Mouse (Mus musculus): ENCODE data around the gene Zc2hc1c. TPM values are rescaled to one million over a fixed set of nuclear protein-coding genes. Genes with fewer than 3 reads are reported as not detected.

Gene Zc2hc1c
- total and polyA plus RNA-seq, 2 experiments from 2014 or later: 1.7 to 1.8 TPM

DNA sequence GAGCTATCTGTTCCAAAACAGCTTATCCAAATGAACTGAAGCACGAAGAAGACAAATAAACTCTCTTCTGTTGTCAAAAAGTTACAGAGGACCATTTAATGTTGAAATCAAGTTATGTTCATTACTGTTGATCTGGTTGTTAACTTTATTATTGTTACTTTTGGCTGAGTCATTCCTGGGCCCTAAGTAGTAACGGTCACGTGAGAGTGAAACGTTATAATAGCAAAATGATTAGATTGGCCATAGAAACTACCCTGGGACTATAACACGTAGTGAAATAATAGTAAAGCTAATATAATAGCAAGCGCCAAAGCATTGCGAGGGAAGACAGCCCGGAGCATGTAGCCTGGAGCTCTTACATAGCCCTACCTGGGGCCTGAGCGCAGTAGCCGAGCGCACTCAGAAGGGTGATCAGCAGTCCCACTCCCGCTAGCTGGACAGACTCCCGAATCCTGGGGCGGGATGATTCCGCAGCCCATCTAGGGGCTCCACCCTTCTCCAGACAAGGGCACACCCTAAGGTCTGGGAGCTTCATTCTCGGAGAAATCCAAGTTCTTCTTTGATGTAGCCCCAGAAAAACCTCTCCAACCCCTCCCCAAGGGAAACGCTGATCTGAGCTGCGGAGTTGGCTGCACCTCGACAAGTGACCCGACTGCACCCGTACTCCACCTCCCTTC lies 444 bp upstream of the Zc2hc1c start, which contains the start of gene Acyp1:
Acyp1 (minus strand) TSS at position 630 of the 677 bp plus-strand sequence.
- Histone ChIP-seq H3K27ac (ENCODE audit: low read depth, low read length) (no peak within 1 kb of the TSS), H3K4me3 (ENCODE audit: low read depth, low read length) (peak within 1 kb of the TSS; percentile 50), H3K4me2 (ENCODE audit: low read depth, low read length, poor library complexity, severe bottlenecking) (peak within 1 kb of the TSS; percentile 90), H3K36me3 (ENCODE audit: insufficient read depth, low read length) (no peaks in the 10 kb centered on the region), H3K4me1 (ENCODE audit: insufficient read depth, low read length) (peaks cover 3% of the 10 kb centered on the region; the same call in 1 of the 2 replicates), H3K9ac (replicated peaks; ENCODE audit: low read length, poor library complexity, severe bottlenecking) (peak within 1 kb of the TSS; percentile 60), H3K9me3 (ENCODE audit: low read length) (no peaks in the 10 kb centered on the region), H3K27me3 (ENCODE audit: insufficient read depth, low read length) (no peaks in the 10 kb centered on the region)
- no peak for TF ChIP-seq CTCF (IDR thresholded peaks at IDR 0.05)
- 6% methylated on average over 21 of the region's 21 CpGs for WGBS
- peak; percentile 12 for DNase-seq (ENCODE audit: low spot score)
- peak; percentile 17; the same call in 1 of the 2 replicates for ATAC-seq (ENCODE audit: low FRiP score)

- Histone ChIP-seq H3K27me3 (ENCODE audit: insufficient read depth, low read length) (no peaks in the 10 kb centered on the region), H3K4me2 (ENCODE audit: low read depth, low read length, poor library complexity, severe bottlenecking) (peak overlapping the region; percentile 90), H3K27ac (ENCODE audit: low read depth, low read length) (no peak overlapping the region), H3K4me3 (ENCODE audit: low read depth, low read length) (peak overlapping the region; percentile 50), H3K4me1 (ENCODE audit: insufficient read depth, low read length) (peaks cover 3% of the 10 kb centered on the region; the same call in 1 of the 2 replicates), H3K36me3 (ENCODE audit: insufficient read depth, low read length) (no peaks in the 10 kb centered on the region), H3K9ac (replicated peaks; ENCODE audit: low read length, poor library complexity, severe bottlenecking) (peak overlapping the region; percentile 60; the same call in 1 of the 2 replicates), H3K9me3 (ENCODE audit: low read length) (peaks cover 4% of the 10 kb centered on the region; the same call in 1 of the 2 replicates)
- ATAC-seq (ENCODE audit: low FRiP score): no peak; the same call in 1 of the 2 replicates
- WGBS: 64% methylated on average over 24 of the region's 24 CpGs
- DNase-seq (ENCODE audit: low spot score): no peak
- TF ChIP-seq CTCF (IDR thresholded peaks at IDR 0.05): no peak
Observed at GRCm38 (mm10) chr12:85289157-85290000, 988 bp downstream of the Zc2hc1c start.

DNA sequence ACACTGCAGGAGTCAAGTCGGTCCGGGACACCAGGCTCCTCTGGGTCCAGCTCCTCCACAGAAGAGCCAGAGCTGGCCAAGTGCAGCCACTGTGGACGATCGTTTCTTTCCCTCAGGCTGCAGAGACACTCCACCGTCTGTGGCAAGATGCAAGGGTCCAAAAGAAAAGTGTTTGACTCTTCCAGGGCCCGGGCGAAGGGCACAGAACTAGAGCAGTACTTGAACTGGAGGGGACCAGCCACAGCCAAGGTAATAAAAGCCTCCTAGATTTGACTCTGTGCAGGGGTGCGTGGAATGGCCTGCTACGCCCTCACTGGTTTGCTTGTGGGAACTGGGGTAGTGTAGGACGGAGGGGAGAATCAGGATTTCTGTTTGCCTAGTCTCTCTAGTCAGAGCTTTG lies 2.2 kb downstream of the Zc2hc1c start:
- no peak overlapping the region for H3K27ac ChIP-seq (ENCODE audit: low read depth, low read length)
- no peak for TF ChIP-seq CTCF (IDR thresholded peaks at IDR 0.05)
- no peak overlapping the region for H3K4me3 ChIP-seq (ENCODE audit: low read depth, low read length)
- ATAC-seq (ENCODE audit: low FRiP score) (no peak), DNase-seq (ENCODE audit: low spot score) (no peak)
- no peaks in the 10 kb centered on the region for H3K27me3 ChIP-seq (ENCODE audit: insufficient read depth, low read length)
- H3K9ac ChIP-seq (replicated peaks; ENCODE audit: low read length, poor library complexity, severe bottlenecking): no peak overlapping the region
- H3K4me1 ChIP-seq (ENCODE audit: insufficient read depth, low read length): peaks cover 3% of the 10 kb centered on the region; the same call in 1 of the 2 replicates
- WGBS: 83% methylated on average over 10 of the region's 10 CpGs
- no peak overlapping the region for H3K4me2 ChIP-seq (ENCODE audit: low read depth, low read length, poor library complexity, severe bottlenecking)
- no peaks in the 10 kb centered on the region for H3K36me3 ChIP-seq (ENCODE audit: insufficient read depth, low read length)
- H3K9me3 ChIP-seq (ENCODE audit: low read length): peaks cover 6% of the 10 kb centered on the region; the same call in 1 of the 2 replicates

GRCm38 (mm10) chr12:85291541-85291940 lies 3.1 kb downstream of the Zc2hc1c start:
- peaks cover 6% of the 10 kb centered on the region; the same call in 1 of the 2 replicates for H3K9me3 ChIP-seq (ENCODE audit: low read length)
- H3K4me3 ChIP-seq (ENCODE audit: low read depth, low read length): no peak overlapping the region
- DNase-seq (ENCODE audit: low spot score) (no peak), ATAC-seq (ENCODE audit: low FRiP score) (no peak)
- H3K27me3 ChIP-seq (ENCODE audit: insufficient read depth, low read length): no peaks in the 10 kb centered on the region
- H3K36me3 ChIP-seq (ENCODE audit: insufficient read depth, low read length): no peaks in the 10 kb centered on the region
- no peak overlapping the region for H3K4me2 ChIP-seq (ENCODE audit: low read depth, low read length, poor library complexity, severe bottlenecking)
- no peak overlapping the region for H3K27ac ChIP-seq (ENCODE audit: low read depth, low read length)
- H3K4me1 ChIP-seq (ENCODE audit: insufficient read depth, low read length): peaks cover 3% of the 10 kb centered on the region; the same call in 1 of the 2 replicates
- no peak for TF ChIP-seq CTCF (IDR thresholded peaks at IDR 0.05)
- no peak overlapping the region for H3K9ac ChIP-seq (replicated peaks; ENCODE audit: low read length, poor library complexity, severe bottlenecking)

DNA sequence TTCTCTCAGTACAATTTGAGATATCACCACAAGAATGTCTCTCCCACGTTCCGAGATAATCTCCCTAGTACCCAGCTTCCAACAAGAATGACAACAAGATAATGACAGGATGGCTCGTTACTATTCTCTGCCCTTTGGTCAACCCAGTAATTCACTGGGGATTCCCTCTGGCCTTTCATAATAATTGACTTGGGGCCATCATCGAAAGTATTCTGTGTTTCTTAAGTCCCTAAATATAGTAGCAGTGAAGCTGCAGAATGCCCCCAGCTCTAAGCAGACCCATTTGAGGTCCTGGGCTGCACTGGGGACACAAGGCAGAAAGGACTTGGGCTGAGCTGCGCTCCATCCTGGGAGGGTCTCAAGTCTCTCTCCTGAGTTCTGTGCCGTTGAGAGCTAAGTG lies 3.9 kb downstream of the Zc2hc1c start:
- ATAC-seq (ENCODE audit: low FRiP score): no peak
- DNase-seq (ENCODE audit: low spot score): no peak
- Histone ChIP-seq H3K27ac (ENCODE audit: low read depth, low read length) (no peak overlapping the region), H3K4me2 (ENCODE audit: low read depth, low read length, poor library complexity, severe bottlenecking) (no peak overlapping the region), H3K4me3 (ENCODE audit: low read depth, low read length) (no peak overlapping the region), H3K36me3 (ENCODE audit: insufficient read depth, low read length) (no peaks in the 10 kb centered on the region), H3K9ac (replicated peaks; ENCODE audit: low read length, poor library complexity, severe bottlenecking) (no peak overlapping the region), H3K4me1 (ENCODE audit: insufficient read depth, low read length) (peaks cover 3% of the 10 kb centered on the region; the same call in 1 of the 2 replicates), H3K27me3 (ENCODE audit: insufficient read depth, low read length) (no peaks in the 10 kb centered on the region), H3K9me3 (ENCODE audit: low read length) (peaks cover 6% of the 10 kb centered on the region; the same call in 1 of the 2 replicates)
- WGBS: 77% methylated on average over 6 of the region's 6 CpGs
- TF ChIP-seq CTCF (IDR thresholded peaks at IDR 0.05): no peak

Data from midbrain, postnatal 0 days (tissue).